Mouse (Mus musculus) gastrocnemius, postnatal 14 days (tissue): ENCODE data around the gene Stat5a. TPM values are rescaled to one million over a fixed set of nuclear protein-coding genes. Genes with fewer than 3 reads are reported as not detected.

Experiments used
- DNase-seq: peaks from one replicate; pipeline ENCODE4 v3.0.0; 2021; ENCODE audit warnings: mixed read lengths
- intact Hi-C: fragments of 180-260 bp; cut with DNase I; formaldehyde crosslinking; loops from one replicate; pipeline ENCODE4 v1.15.1; 2025; ENCODE audit warnings: low total_unique reads
- total RNA-seq, 2 experiments: library from RNA; stranded (reverse); gene quantifications; 2 replicates each; pipeline ENCODE4 v1.2.3; 2021

The Stat5a gene
- total RNA-seq, 2 experiments from 2014 or later = 17.9 to 21.5 TPM

GRCm38 (mm10) chr11:100831396-100831795 is 27.8 kb upstream of the Stat5a start:
- intact Hi-C loops = no loop called here
- DNase-seq = no peak

GRCm38 (mm10) chr11:100833466-100833865 is 25.7 kb upstream of the Stat5a start:
- no peak for DNase-seq
- intact Hi-C loops = no loop called here

- no peak for DNase-seq
- intact Hi-C loops = no loop called here
Observed at GRCm38 (mm10) chr11:100836923-100837702, 22.0 kb upstream of the Stat5a start.

- DNase-seq = no peak
- intact Hi-C loops = no loop called here
Observed at GRCm38 (mm10) chr11:100838894-100839293, 20.3 kb upstream of the Stat5a start.

- intact Hi-C loops = no loop called here
- no peak for DNase-seq
Observed at GRCm38 (mm10) chr11:100839523-100839922, 19.6 kb upstream of the Stat5a start.

- intact Hi-C loops = no loop called here
Observed at GRCm38 (mm10) chr11:100840866-100841265, 18.3 kb upstream of the Stat5a start.

GRCm38 (mm10) chr11:100842025-100842424 is 17.1 kb upstream of the Stat5a start:
- intact Hi-C loops = no loop called here

More at GRCm38 (mm10) chr11:100840866-100841265, 18.3 kb upstream of the Stat5a start:
- DNase-seq = no peak

GRCm38 (mm10) chr11:100843070-100843669 is 16.0 kb upstream of the Stat5a start:
- intact Hi-C loops = no loop called here
- no peak for DNase-seq

More at GRCm38 (mm10) chr11:100842025-100842424, 17.1 kb upstream of the Stat5a start:
- no peak for DNase-seq

GRCm38 (mm10) chr11:100844121-100844520 is 15.0 kb upstream of the Stat5a start:
- intact Hi-C loops = no loop called here

GRCm38 (mm10) chr11:100845793-100846192 is 13.4 kb upstream of the Stat5a start:
- DNase-seq = no peak

More at GRCm38 (mm10) chr11:100844121-100844520, 15.0 kb upstream of the Stat5a start:
- DNase-seq = no peak

GRCm38 (mm10) chr11:100847572-100847971 is 11.6 kb upstream of the Stat5a start:
- no peak for DNase-seq
- intact Hi-C loops = no loop called here

More at GRCm38 (mm10) chr11:100845793-100846192, 13.4 kb upstream of the Stat5a start:
- intact Hi-C loops = no loop called here

GRCm38 (mm10) chr11:100848080-100848479 is 11.1 kb upstream of the Stat5a start:
- intact Hi-C loops = no loop called here
- no peak for DNase-seq

GRCm38 (mm10) chr11:100848789-100849379 is 10.3 kb upstream of the Stat5a start:
- no peak for DNase-seq
- intact Hi-C loops = no loop called here

GRCm38 (mm10) chr11:100849456-100850037 is 9.6 kb upstream of the Stat5a start:
- intact Hi-C loops = no loop called here
- DNase-seq = no peak

- intact Hi-C loops = no loop called here
- peak; percentile 81 for DNase-seq
Observed at GRCm38 (mm10) chr11:100850038-100850777, 8.9 kb upstream of the Stat5a start, which contains the start of gene Stat5b. TSS of gene Stat5b (minus strand) at chr11:100850724.

- DNase-seq = peak; percentile 75
- intact Hi-C loops = no loop called here
Observed at GRCm38 (mm10) chr11:100850778-100851528, 8.2 kb upstream of the Stat5a start.

GRCm38 (mm10) chr11:100852088-100852487 is 7.1 kb upstream of the Stat5a start:
- intact Hi-C loops = no loop called here
- no peak for DNase-seq

GRCm38 (mm10) chr11:100853018-100853417 is 6.1 kb upstream of the Stat5a start:
- intact Hi-C loops = no loop called here
- DNase-seq = no peak

GRCm38 (mm10) chr11:100854268-100854667 is 4.9 kb upstream of the Stat5a start:
- DNase-seq = no peak
- intact Hi-C loops = no loop called here
